Mouse (Mus musculus): ENCODE data around the gene Phf12.

GRCm38 (mm10) chr11:77958932-77959331 is 23.6 kb upstream of the Phf12 start:
- TF ChIP-seq CTCF (conservative IDR thresholded peaks at IDR 0.05; ENCODE audit: low read length), result no peak
- no peak for TF ChIP-seq NANOG (IDR thresholded peaks at IDR 0.05; ENCODE audit: borderline replicate concordance, low read length)
- TF ChIP-seq POU5F1 (IDR thresholded peaks at IDR 0.05; ENCODE audit: borderline replicate concordance, low read length), result no peak
